Mouse (Mus musculus): ENCODE measurements around the gene Twnk.

Twnk gene

GRCm38 (mm10) chr19:45005444-45005843 lies at the start of gene Twnk:
Gene Twnk, plus strand, starts transcription at chr19:45005663.
- DNase-seq, result peak; percentile 94 to 97

- no peak for DNase-seq
Observed at GRCm38 (mm10) chr19:44959633-44960032, 45.8 kb upstream of the Twnk start.

DNA sequence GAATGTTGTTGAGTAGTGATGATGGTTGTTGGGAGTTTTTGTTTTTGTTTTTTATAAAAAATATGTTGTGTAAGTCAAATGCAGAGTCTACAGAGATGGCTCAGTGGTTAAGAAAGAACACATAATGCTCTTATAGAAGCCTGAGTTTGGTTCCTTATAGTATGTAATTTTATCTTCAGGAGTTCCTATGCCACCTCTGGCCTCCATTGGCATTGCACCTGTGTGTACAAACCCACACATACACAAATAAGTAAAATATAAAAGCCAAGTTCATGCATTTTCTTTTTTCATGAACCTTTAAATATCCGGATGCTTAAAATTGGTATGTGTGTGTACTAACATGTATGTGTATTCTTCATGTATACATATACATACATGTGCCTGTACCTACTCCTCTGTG lies 39.5 kb upstream of the Twnk start:
- DNase-seq, result no peak

- no peak for DNase-seq
Observed at GRCm38 (mm10) chr19:44968329-44968728, 37.1 kb upstream of the Twnk start.

GRCm38 (mm10) chr19:44976636-44977035 lies 28.8 kb upstream of the Twnk start:
- no peak for DNase-seq

DNA sequence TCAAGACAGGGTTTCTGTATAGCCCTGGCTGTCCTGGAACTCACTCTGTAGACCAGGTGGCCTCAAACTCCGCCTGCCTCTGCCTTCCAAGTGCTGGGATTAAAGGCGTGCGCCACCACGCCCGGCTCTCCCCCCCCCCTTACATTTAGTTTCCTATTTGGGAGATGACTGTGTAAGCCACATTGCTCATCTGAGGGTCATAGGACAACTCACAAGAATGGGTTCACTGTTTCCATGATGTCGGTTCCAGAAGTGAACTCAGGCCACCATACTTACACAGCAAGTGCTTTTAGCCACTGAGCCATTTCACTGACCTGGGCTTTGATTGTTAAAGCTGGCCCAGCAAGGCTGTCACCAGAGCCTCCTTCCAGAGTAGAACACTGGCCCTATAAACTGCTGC lies 28.3 kb upstream of the Twnk start:
- DNase-seq, result no peak

GRCm38 (mm10) chr19:44980787-44981186 lies 24.7 kb upstream of the Twnk start:
- DNase-seq, result no peak

- DNase-seq, result no peak
Observed at GRCm38 (mm10) chr19:44982477-44983115, 22.9 kb upstream of the Twnk start.

DNA sequence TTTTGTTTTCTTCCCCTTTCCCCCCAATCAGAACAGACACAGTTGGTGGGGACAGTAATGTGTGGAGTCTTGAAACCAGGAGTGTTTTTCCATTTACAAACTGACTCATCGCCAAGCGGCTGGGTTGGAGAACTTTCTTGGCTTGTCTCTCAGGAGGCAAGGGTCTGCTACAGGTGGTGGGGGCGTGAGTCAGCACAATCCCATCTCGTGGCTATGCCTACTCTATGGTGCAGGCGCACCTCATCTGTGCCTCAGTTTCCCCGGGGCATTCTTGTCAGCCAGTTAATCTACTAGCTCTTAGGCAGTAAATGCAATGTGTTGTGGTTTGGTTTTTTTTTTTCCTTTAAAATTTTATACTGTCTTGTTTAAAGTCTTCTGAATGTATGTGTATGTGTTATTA lies 22.1 kb upstream of the Twnk start:
- DNase-seq, result no peak

DNA sequence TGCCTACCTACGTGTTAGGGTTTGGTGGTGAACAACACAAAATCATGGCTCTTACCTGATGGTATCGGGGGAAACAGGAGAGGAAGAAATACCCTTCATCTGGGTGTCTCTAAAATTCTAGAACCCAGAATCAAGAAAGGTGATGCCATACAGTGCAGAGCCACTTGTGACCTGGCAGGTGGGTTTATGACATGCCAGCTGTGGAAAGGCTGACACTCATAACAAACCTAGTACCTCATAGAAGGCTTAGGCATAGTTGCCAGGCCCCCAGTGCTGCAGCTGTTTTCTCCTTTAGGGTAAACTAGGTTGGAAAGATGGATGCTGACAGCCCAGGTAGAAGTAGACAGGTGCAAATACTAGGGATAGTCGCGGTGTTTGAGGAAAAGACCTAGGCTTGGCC lies 21.0 kb upstream of the Twnk start:
- no peak for DNase-seq

DNA sequence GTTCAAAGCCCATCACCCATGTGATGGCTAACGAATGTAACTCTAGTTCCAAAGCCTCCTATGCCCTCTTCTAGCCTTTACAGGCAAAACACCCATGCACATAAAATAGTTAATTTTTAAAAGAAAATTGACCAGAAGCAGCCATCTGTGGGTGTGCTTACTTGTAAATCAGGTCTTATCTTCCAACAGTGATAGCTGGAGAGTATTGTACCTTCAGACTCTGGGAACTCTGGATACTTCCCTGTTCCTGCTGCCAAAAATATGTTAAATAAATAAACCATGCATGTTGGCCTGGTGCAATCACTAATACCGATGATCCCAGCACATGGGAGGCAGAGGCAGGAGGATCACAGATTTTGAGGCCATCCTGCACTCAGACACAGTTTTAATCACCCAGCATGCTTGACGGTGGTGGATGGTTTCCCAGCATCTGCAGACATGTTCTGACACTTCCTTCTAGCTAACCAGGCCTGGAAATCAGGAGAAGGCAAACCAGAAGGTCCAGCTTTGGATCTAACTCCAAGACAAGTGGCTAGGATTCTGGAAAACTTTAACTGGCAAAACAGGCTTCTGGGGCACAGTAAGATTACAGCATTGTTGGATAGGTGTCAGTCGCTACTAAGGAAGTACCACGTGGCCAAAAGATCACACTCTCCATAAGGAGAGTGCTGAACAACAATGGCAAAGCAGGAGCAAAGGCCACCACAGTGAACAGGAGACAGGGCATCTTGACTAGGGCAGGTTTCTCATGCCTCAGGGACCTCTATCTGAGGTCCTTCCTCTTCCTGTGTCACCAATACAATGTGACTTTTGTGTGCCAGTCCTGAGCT lies 20.1 kb upstream of the Twnk start:
- no peak for DNase-seq

DNA sequence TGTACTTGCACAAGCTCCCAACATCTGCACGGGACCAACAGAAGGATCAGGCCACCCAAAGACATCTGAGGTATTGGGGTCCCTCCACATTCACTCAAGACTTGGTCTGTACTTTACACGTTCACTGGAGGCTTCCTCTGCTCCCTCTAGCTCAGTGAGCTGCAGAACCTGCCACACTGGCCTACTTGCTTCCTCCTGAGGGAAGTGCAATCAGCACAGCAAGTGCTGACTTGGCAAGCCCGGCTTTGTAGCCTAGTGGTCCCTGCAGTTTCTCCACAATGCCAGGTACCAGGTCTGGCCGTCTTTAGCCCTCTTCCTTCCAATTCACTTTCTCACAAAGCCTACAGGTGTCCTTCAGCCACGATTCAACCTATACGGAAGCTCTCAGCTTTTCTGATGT lies 18.5 kb upstream of the Twnk start:
- no peak for DNase-seq

DNA sequence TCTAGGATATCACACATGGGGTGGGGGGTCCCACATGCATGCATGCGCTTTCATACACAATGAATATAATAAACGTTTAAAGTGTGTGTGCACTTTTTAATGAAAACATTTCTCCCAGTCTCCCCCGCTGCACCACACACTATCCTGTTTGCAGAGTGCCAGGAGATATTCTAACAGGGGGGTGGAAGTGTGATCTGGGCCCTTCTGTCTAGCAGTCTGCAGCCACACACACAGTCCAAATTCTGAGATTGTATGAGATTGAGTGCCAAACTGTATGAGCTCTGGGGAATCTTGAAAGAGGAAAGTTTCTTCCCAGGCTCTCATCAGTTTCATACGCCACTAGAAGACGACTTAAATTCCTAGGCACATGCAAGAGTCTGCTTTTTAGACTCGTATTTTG lies 17.6 kb upstream of the Twnk start:
- no peak for DNase-seq

GRCm38 (mm10) chr19:44988321-44988720 lies 17.1 kb upstream of the Twnk start:
- no peak for DNase-seq

- peak; percentile 51 to 55 for DNase-seq
Observed at GRCm38 (mm10) chr19:44988831-44989566, 16.5 kb upstream of the Twnk start, which contains the start of gene Sema4g. Gene Sema4g, plus strand, starts transcription at chr19:44989101.

GRCm38 (mm10) chr19:44989567-44990495 lies 15.6 kb upstream of the Twnk start:
- no peak for DNase-seq

DNA sequence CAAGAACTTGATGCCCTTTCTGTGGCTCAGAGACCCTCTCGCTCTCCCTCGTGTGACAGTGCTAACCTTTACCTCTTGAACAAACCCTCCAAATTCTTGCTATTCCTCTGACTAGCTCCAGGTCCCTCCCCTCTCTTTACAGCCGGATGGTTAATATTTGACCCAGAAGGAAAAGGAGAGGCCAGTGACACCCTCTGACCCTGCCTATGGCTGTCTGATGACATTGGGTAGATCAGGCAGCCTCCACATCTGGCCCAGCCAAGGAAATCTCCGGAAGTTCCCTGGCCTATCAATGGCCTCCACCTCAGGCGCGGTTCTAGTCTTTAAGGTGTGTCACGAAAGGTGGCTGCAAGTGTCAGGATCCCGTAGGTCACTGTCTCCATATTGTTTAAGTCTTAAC lies 14.4 kb upstream of the Twnk start:
- DNase-seq, result no peak

- no peak for DNase-seq
Observed at GRCm38 (mm10) chr19:44992246-44992645, 13.2 kb upstream of the Twnk start.

- no peak for DNase-seq
Observed at GRCm38 (mm10) chr19:44992712-44993111, 12.8 kb upstream of the Twnk start.

DNA sequence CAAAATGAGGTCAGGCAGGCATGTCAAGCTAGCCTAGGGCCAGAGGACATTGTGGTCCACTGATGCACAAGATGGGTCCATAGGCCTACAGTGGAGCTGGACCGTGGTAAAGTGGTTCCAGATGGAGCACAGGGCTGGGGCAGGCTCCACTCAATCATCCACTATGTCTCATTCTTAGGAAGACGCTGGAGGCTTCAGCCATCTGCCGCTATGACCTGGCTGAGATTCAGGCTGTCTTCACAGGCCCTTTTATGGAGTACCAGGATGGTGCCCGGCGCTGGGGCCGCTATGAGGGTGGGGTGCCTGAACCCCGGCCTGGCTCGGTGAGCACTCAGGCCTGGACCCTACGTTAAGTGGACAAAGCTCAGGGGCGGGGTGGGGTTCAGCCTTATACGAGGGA lies 7.7 kb upstream of the Twnk start:
- no peak for DNase-seq

DNA sequence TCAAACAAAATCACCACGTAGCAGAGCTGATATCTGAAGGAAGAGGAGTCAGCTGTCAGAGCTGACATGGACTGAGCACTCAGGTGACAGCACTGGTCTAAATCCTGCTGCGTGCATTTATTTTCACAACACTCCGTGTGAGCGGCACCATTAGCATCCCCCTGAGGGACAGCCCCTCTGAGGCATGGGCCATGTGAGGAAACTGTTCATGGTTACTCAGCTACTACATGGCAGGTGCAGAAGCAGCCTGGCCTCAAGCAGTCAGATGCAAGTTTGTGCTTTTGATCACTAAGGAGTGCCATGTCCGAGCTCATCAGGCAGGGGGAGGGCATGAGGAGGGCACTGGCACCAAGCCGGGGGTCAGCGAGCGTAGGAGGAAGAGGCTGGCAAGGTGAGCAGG lies 5.8 kb upstream of the Twnk start:
- DNase-seq, result no peak

DNA sequence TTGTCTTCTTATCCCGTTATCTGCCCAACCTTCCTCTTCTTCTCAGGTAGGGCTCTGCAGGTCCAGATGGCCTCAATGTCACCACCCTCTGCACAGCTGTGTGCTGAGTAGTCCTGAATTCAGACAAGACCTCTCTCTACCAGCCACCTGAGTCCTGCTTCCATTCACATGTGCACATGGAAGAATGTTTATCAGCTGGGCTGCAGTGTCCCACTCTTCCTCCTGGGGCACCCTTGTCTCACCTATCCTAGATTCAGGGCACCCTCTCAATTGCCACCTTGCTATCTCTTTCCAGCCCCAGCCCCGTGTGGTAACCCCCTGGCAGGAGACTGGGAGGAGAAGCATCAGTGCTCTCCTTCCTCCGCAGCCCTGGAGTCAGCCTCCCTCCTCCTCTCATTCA lies 3.2 kb upstream of the Twnk start:
- DNase-seq, result no peak
